Mouse (Mus musculus) lung, embryonic 14.5 days (tissue): ENCODE measurements around the gene Ciapin1. TPM values are rescaled to one million over a fixed set of nuclear protein-coding genes. Genes with fewer than 3 reads are reported as not detected.

Source experiments
- ATAC-seq: fragments of 200-750 bp; cut with Nextera tagmentation; 2 replicates; pipeline ENCODE4 v1.8.0; 2017; ENCODE audit warnings: mild to moderate bottlenecking, moderate TSS enrichment, moderate library complexity; ENCODE audit not compliant: insufficient read depth
- DNase-seq: peaks from one replicate; pipeline ENCODE4 v3.0.0-alpha.2; 2015
- H3K27ac ChIP-seq: fragments of 300-500 bp; sonication (generic); 2 replicates; pipeline ENCODE4 v1.5.1; 2014; ENCODE audit warnings: low read depth, mild to moderate bottlenecking, moderate library complexity
- H3K27me3 ChIP-seq: fragments of 300-500 bp; sonication (generic); 2 replicates; pipeline ENCODE4 v1.6.1; 2014; ENCODE audit warnings: low read length, control low read depth; ENCODE audit not compliant: insufficient read depth
- H3K36me3 ChIP-seq: fragments of 300-500 bp; sonication (generic); 2 replicates; pipeline ENCODE4 v1.6.1; 2014; ENCODE audit warnings: control low read depth; ENCODE audit not compliant: insufficient read depth
- H3K4me1 ChIP-seq: fragments of 300-500 bp; sonication (generic); 2 replicates; pipeline ENCODE4 v1.6.1; 2014; ENCODE audit warnings: antibody characterized with exemption, control low read depth; ENCODE audit not compliant: insufficient read depth
- H3K4me2 ChIP-seq: fragments of 300-500 bp; sonication (generic); 2 replicates; pipeline ENCODE4 v1.6.1; 2014; ENCODE audit warnings: mild to moderate bottlenecking
- H3K4me3 ChIP-seq: fragments of 300-500 bp; sonication (generic); 2 replicates; pipeline ENCODE4 v1.5.1; 2014; ENCODE audit warnings: low read depth, low read length
- H3K9ac ChIP-seq: fragments of 300-500 bp; sonication (generic); 2 replicates; pipeline ENCODE4 v1.6.1; 2014
- H3K9me3 ChIP-seq: fragments of 300-500 bp; sonication (generic); 2 replicates; pipeline ENCODE4 v1.6.1; 2016; ENCODE audit warnings: low read depth, low read length, control low read depth
- CTCF ChIP-seq: IDR thresholded peaks from 2 replicates; pipeline ENCODE4 v1.5.1; 2016; ENCODE audit warnings: antibody characterized with exemption, low read depth
- WGBS: fragments of 180-500 bp; shearing (Covaris S2); extraction: QIAGEN DNeasy Blood & Tissue Kit; methylation state at CpG from one replicate; pipeline ENCODE4 v1.1.7; 2014; 5-methylcytosine and 5-hydroxymethylcytosine counted together
- polyA plus RNA-seq: library from polyadenylated mRNA; unstranded; fragments of >200 nt; fragmentation: Nextera tagmentation; extraction: Ambion mirVana; gene quantifications from 2 replicates; pipeline ENCODE4 v1.2.1, GENCODE M21; 2014

Ciapin1 gene
- polyA plus RNA-seq, 1 experiment from 2014 or later: 105 TPM

GRCm38 (mm10) chr8:94866921-94867320 is 28.8 kb upstream of the Ciapin1 start:
- DNase-seq (no peak), ATAC-seq (no peak)
- H3K9me3 ChIP-seq: no peaks in the 10 kb centered on the region
- no peak for TF ChIP-seq CTCF
- H3K4me3 ChIP-seq: no peak overlapping the region
- WGBS: 82% methylated on average over 9 of the region's 9 CpGs
- H3K27ac ChIP-seq: no peak overlapping the region
- H3K4me2 ChIP-seq: no peak overlapping the region
- no peak overlapping the region for H3K9ac ChIP-seq
- no peaks in the 10 kb centered on the region for H3K27me3 ChIP-seq
- H3K4me1 ChIP-seq: peaks cover 20% of the 10 kb centered on the region
- H3K36me3 ChIP-seq: peaks cover 56% of the 10 kb centered on the region

- peaks cover 72% of the 10 kb centered on the region for H3K36me3 ChIP-seq
- 79% methylated on average over 10 of the region's 10 CpGs for WGBS
- H3K4me1 ChIP-seq: peaks cover 9% of the 10 kb centered on the region
- DNase-seq (no peak), ATAC-seq (no peak)
- no peaks in the 10 kb centered on the region for H3K27me3 ChIP-seq
- H3K4me3 ChIP-seq: no peak overlapping the region
- no peak overlapping the region for H3K27ac ChIP-seq
- no peak for TF ChIP-seq CTCF
- H3K9ac ChIP-seq: no peak overlapping the region
- H3K4me2 ChIP-seq: no peak overlapping the region
- no peaks in the 10 kb centered on the region for H3K9me3 ChIP-seq
Measured at GRCm38 (mm10) chr8:94865292-94865691, 27.1 kb upstream of the Ciapin1 start.

- no peak for ATAC-seq
- WGBS: 81% methylated on average over 10 of the region's 10 CpGs
- no peak overlapping the region for H3K27ac ChIP-seq
- no peaks in the 10 kb centered on the region for H3K9me3 ChIP-seq
- 0 out of 2 replicates have a peak, but pooled peaks cover under 1% of the 10 kb centered on the region for H3K4me1 ChIP-seq
- H3K4me2 ChIP-seq: no peak overlapping the region
- no peak overlapping the region for H3K9ac ChIP-seq
- DNase-seq: peak; percentile 2
- no peaks in the 10 kb centered on the region for H3K27me3 ChIP-seq
- 0 out of 2 replicates have a peak, but pooled peaks have one; percentile 12 for TF ChIP-seq CTCF
- H3K36me3 ChIP-seq: peaks cover 82% of the 10 kb centered on the region
- no peak overlapping the region for H3K4me3 ChIP-seq
Measured at GRCm38 (mm10) chr8:94863897-94864673, 25.9 kb upstream of the Ciapin1 start.

GRCm38 (mm10) chr8:94862487-94863220 is 24.5 kb upstream of the Ciapin1 start:
- DNase-seq (peak; percentile 28), ATAC-seq (0 out of 2 replicates have a peak, but pooled peaks have one; percentile 11)
- 84% methylated on average over 12 of the region's 12 CpGs for WGBS
- H3K4me3 ChIP-seq: no peak overlapping the region
- peaks cover 2% of the 10 kb centered on the region; the same call in 1 of the 2 replicates for H3K4me1 ChIP-seq
- peaks cover 81% of the 10 kb centered on the region for H3K36me3 ChIP-seq
- no peak for TF ChIP-seq CTCF
- no peak overlapping the region for H3K4me2 ChIP-seq
- no peaks in the 10 kb centered on the region for H3K9me3 ChIP-seq
- H3K27ac ChIP-seq: no peak overlapping the region
- no peak overlapping the region for H3K9ac ChIP-seq
- H3K27me3 ChIP-seq: no peaks in the 10 kb centered on the region

- TF ChIP-seq CTCF: peak; percentile 88
- ATAC-seq (no peak), DNase-seq (peak; percentile 84)
- H3K27me3 ChIP-seq: no peaks in the 10 kb centered on the region
- H3K4me1 ChIP-seq: peaks cover 2% of the 10 kb centered on the region; the same call in 1 of the 2 replicates
- H3K36me3 ChIP-seq: peaks cover 70% of the 10 kb centered on the region
- no peak overlapping the region for H3K9ac ChIP-seq
- H3K4me3 ChIP-seq: no peak overlapping the region
- H3K9me3 ChIP-seq: no peaks in the 10 kb centered on the region
- WGBS: 67% methylated on average over 8 of the region's 8 CpGs
- H3K27ac ChIP-seq: no peak overlapping the region
- H3K4me2 ChIP-seq: no peak overlapping the region
Measured at GRCm38 (mm10) chr8:94861352-94861910, 23.3 kb upstream of the Ciapin1 start.

GRCm38 (mm10) chr8:94857346-94858173 is 19.4 kb upstream of the Ciapin1 start, which contains the start of gene Polr2c:
Polr2c (plus strand) TSS chr8:94857450.
- H3K4me2 ChIP-seq: peak within 1 kb of the TSS; percentile 87
- WGBS: under 1% methylated on average over 68 of the region's 68 CpGs
- H3K4me3 ChIP-seq: peak within 1 kb of the TSS; percentile 66
- peaks cover 56% of the 10 kb centered on the region for H3K36me3 ChIP-seq
- H3K27me3 ChIP-seq: no peaks in the 10 kb centered on the region
- H3K27ac ChIP-seq: peak within 1 kb of the TSS; percentile 2; the same call in 1 of the 2 replicates
- peak within 1 kb of the TSS; percentile 79 for H3K9ac ChIP-seq
- H3K4me1 ChIP-seq: peaks cover 2% of the 10 kb centered on the region; the same call in 1 of the 2 replicates
- TF ChIP-seq CTCF: peak; percentile 82
- ATAC-seq (peak; percentile 77), DNase-seq (peak; percentile 94)
- no peaks in the 10 kb centered on the region for H3K9me3 ChIP-seq
